Mouse (Mus musculus): ENCODE data around the gene A530032D15Rik. TPM values are rescaled to one million over a fixed set of nuclear protein-coding genes. Genes with fewer than 3 reads are reported as not detected.
"Not testable (repeated sequence)": the region's sequence is repeated elsewhere in the genome, so short reads cannot be mapped to it uniquely, and the experiment has no call there.

The A530032D15Rik gene
- polyA plus RNA-seq (2015; fragmentation: Nextera tagmentation; extraction: Ambion mirVana) = not detected in 2 replicates

- H3K27me3 ChIP-seq (ENCODE audit: control insufficient read depth, insufficient read depth, low read length); ATAC-seq (replicated peaks; ENCODE audit: extremely low read depth, insufficient read depth, low FRiP score): not testable (repeated sequence)
Measured at GRCm38 (mm10) chr1:85109753-85110152, at the start of gene A530032D15Rik. Gene A530032D15Rik (minus strand): TSS chr1:85109853.

GRCm38 (mm10) chr1:85155151-85155550 lies 45.5 kb upstream of the A530032D15Rik start:
- H3K4me1 ChIP-seq (ENCODE audit: control insufficient read depth, insufficient read depth, low read length); H3K27ac ChIP-seq (ENCODE audit: low read length); H3K9ac ChIP-seq (ENCODE audit: low read length); H3K4me3 ChIP-seq (ENCODE audit: low read length); ATAC-seq (replicated peaks; ENCODE audit: extremely low read depth, insufficient read depth, low FRiP score); H3K36me3 ChIP-seq (ENCODE audit: control insufficient read depth, insufficient read depth); H3K4me2 ChIP-seq (ENCODE audit: low read depth, low read length); H3K27me3 ChIP-seq (ENCODE audit: control insufficient read depth, insufficient read depth, low read length); H3K9me3 ChIP-seq (replicated peaks; ENCODE audit: control insufficient read depth, low read length): not testable (repeated sequence)
- WGBS = 58% methylated on average over 4 of the region's 5 CpGs

More at GRCm38 (mm10) chr1:85109753-85110152, at the start of gene A530032D15Rik:
- H3K9ac ChIP-seq (ENCODE audit: low read length); H3K27ac ChIP-seq (ENCODE audit: low read length); H3K36me3 ChIP-seq (ENCODE audit: control insufficient read depth, insufficient read depth); H3K9me3 ChIP-seq (replicated peaks; ENCODE audit: control insufficient read depth, low read length); H3K4me1 ChIP-seq (ENCODE audit: control insufficient read depth, insufficient read depth, low read length); H3K4me2 ChIP-seq (ENCODE audit: low read depth, low read length); H3K4me3 ChIP-seq (ENCODE audit: low read length): not testable (repeated sequence)
- 0% methylated on average over 1 of the region's 7 CpGs for WGBS

- H3K9me3 ChIP-seq (replicated peaks; ENCODE audit: control insufficient read depth, low read length); H3K4me3 ChIP-seq (ENCODE audit: low read length); ATAC-seq (replicated peaks; ENCODE audit: extremely low read depth, insufficient read depth, low FRiP score); H3K4me2 ChIP-seq (ENCODE audit: low read depth, low read length); H3K36me3 ChIP-seq (ENCODE audit: control insufficient read depth, insufficient read depth); H3K27ac ChIP-seq (ENCODE audit: low read length); H3K4me1 ChIP-seq (ENCODE audit: control insufficient read depth, insufficient read depth, low read length); H3K27me3 ChIP-seq (ENCODE audit: control insufficient read depth, insufficient read depth, low read length); H3K9ac ChIP-seq (ENCODE audit: low read length): not testable (repeated sequence)
- WGBS = 86% methylated on average over 20 of the region's 22 CpGs
Measured at GRCm38 (mm10) chr1:85133671-85134070, 24.0 kb upstream of the A530032D15Rik start.

- H3K4me1 ChIP-seq (ENCODE audit: control insufficient read depth, insufficient read depth, low read length); H3K27ac ChIP-seq (ENCODE audit: low read length); H3K9me3 ChIP-seq (replicated peaks; ENCODE audit: control insufficient read depth, low read length); H3K4me3 ChIP-seq (ENCODE audit: low read length); ATAC-seq (replicated peaks; ENCODE audit: extremely low read depth, insufficient read depth, low FRiP score); H3K4me2 ChIP-seq (ENCODE audit: low read depth, low read length); H3K36me3 ChIP-seq (ENCODE audit: control insufficient read depth, insufficient read depth); H3K9ac ChIP-seq (ENCODE audit: low read length); H3K27me3 ChIP-seq (ENCODE audit: control insufficient read depth, insufficient read depth, low read length): not testable (repeated sequence)
- WGBS = 78% methylated on average over 4 of the region's 4 CpGs
Measured at GRCm38 (mm10) chr1:85121841-85122240, 12.2 kb upstream of the A530032D15Rik start.

GRCm38 (mm10) chr1:85118341-85118740 lies 8.7 kb upstream of the A530032D15Rik start:
- not testable (repeated sequence) for ATAC-seq (replicated peaks; ENCODE audit: extremely low read depth, insufficient read depth, low FRiP score); H3K9ac ChIP-seq (ENCODE audit: low read length); H3K4me3 ChIP-seq (ENCODE audit: low read length); H3K27ac ChIP-seq (ENCODE audit: low read length); H3K9me3 ChIP-seq (replicated peaks; ENCODE audit: control insufficient read depth, low read length); H3K4me1 ChIP-seq (ENCODE audit: control insufficient read depth, insufficient read depth, low read length); H3K4me2 ChIP-seq (ENCODE audit: low read depth, low read length); H3K36me3 ChIP-seq (ENCODE audit: control insufficient read depth, insufficient read depth); H3K27me3 ChIP-seq (ENCODE audit: control insufficient read depth, insufficient read depth, low read length)
- 64% methylated on average over 5 of the region's 6 CpGs for WGBS

GRCm38 (mm10) chr1:85117537-85117936 lies 7.9 kb upstream of the A530032D15Rik start:
- H3K4me2 ChIP-seq (ENCODE audit: low read depth, low read length); H3K4me1 ChIP-seq (ENCODE audit: control insufficient read depth, insufficient read depth, low read length); H3K4me3 ChIP-seq (ENCODE audit: low read length); H3K27ac ChIP-seq (ENCODE audit: low read length); H3K9me3 ChIP-seq (replicated peaks; ENCODE audit: control insufficient read depth, low read length); H3K36me3 ChIP-seq (ENCODE audit: control insufficient read depth, insufficient read depth); ATAC-seq (replicated peaks; ENCODE audit: extremely low read depth, insufficient read depth, low FRiP score); H3K9ac ChIP-seq (ENCODE audit: low read length); H3K27me3 ChIP-seq (ENCODE audit: control insufficient read depth, insufficient read depth, low read length): not testable (repeated sequence)
- WGBS = 50% methylated on average over 4 of the region's 6 CpGs

GRCm38 (mm10) chr1:85114666-85115402 lies 5.2 kb upstream of the A530032D15Rik start:
- H3K27ac ChIP-seq (ENCODE audit: low read length); H3K36me3 ChIP-seq (ENCODE audit: control insufficient read depth, insufficient read depth); H3K27me3 ChIP-seq (ENCODE audit: control insufficient read depth, insufficient read depth, low read length); H3K9me3 ChIP-seq (replicated peaks; ENCODE audit: control insufficient read depth, low read length); H3K4me1 ChIP-seq (ENCODE audit: control insufficient read depth, insufficient read depth, low read length); ATAC-seq (replicated peaks; ENCODE audit: extremely low read depth, insufficient read depth, low FRiP score); H3K4me3 ChIP-seq (ENCODE audit: low read length); H3K9ac ChIP-seq (ENCODE audit: low read length); H3K4me2 ChIP-seq (ENCODE audit: low read depth, low read length): not testable (repeated sequence)
- 48% methylated on average over 6 of the region's 6 CpGs for WGBS

GRCm38 (mm10) chr1:85114078-85114477 lies 4.4 kb upstream of the A530032D15Rik start:
- H3K27me3 ChIP-seq (ENCODE audit: control insufficient read depth, insufficient read depth, low read length); H3K4me2 ChIP-seq (ENCODE audit: low read depth, low read length); H3K36me3 ChIP-seq (ENCODE audit: control insufficient read depth, insufficient read depth); H3K27ac ChIP-seq (ENCODE audit: low read length); H3K4me1 ChIP-seq (ENCODE audit: control insufficient read depth, insufficient read depth, low read length); H3K4me3 ChIP-seq (ENCODE audit: low read length); H3K9ac ChIP-seq (ENCODE audit: low read length); H3K9me3 ChIP-seq (replicated peaks; ENCODE audit: control insufficient read depth, low read length): not testable (repeated sequence)
- ATAC-seq (replicated peaks; ENCODE audit: extremely low read depth, insufficient read depth, low FRiP score) = 0 out of 2 replicates have a peak, but pooled peaks have one; percentile 49
- 73% methylated on average over 3 of the region's 3 CpGs for WGBS

GRCm38 (mm10) chr1:85112889-85113288 lies 3.2 kb upstream of the A530032D15Rik start:
- not testable (repeated sequence) for ATAC-seq (replicated peaks; ENCODE audit: extremely low read depth, insufficient read depth, low FRiP score); H3K9me3 ChIP-seq (replicated peaks; ENCODE audit: control insufficient read depth, low read length); H3K4me2 ChIP-seq (ENCODE audit: low read depth, low read length); H3K27me3 ChIP-seq (ENCODE audit: control insufficient read depth, insufficient read depth, low read length); H3K27ac ChIP-seq (ENCODE audit: low read length); H3K4me1 ChIP-seq (ENCODE audit: control insufficient read depth, insufficient read depth, low read length); H3K36me3 ChIP-seq (ENCODE audit: control insufficient read depth, insufficient read depth); H3K9ac ChIP-seq (ENCODE audit: low read length); H3K4me3 ChIP-seq (ENCODE audit: low read length)
- 65% methylated on average over 2 of the region's 5 CpGs for WGBS
